Mouse (Mus musculus) kidney, embryonic 14.5 days (tissue): ENCODE results near the gene Ankrd54. TPM values are rescaled to one million over a fixed set of nuclear protein-coding genes. Genes with fewer than 3 reads are reported as not detected.

ENCODE experiments used
- ATAC-seq: fragments of 200-750 bp; cut with Nextera tagmentation; 2 replicates; pipeline ENCODE4 v1.8.0; 2017; ENCODE audit warnings: moderate number of reproducible peaks, mild to moderate bottlenecking, moderate TSS enrichment, moderate library complexity; ENCODE audit not compliant: low FRiP score, low TSS enrichment
- H3K27ac ChIP-seq: fragments of 300-500 bp; sonication (generic); 2 replicates; pipeline ENCODE4 v1.5.1; 2014; ENCODE audit warnings: low read depth, mild to moderate bottlenecking, low read length, moderate library complexity, mixed read lengths
- H3K27me3 ChIP-seq: fragments of 300-500 bp; sonication (generic); 2 replicates; pipeline ENCODE4 v1.6.1; 2014; ENCODE audit warnings: mild to moderate bottlenecking, low read length; ENCODE audit not compliant: control insufficient read depth, insufficient read depth
- H3K36me3 ChIP-seq: fragments of 300-500 bp; sonication (generic); 2 replicates; pipeline ENCODE4 v1.6.1; 2014; ENCODE audit warnings: low read length, mixed read lengths; ENCODE audit not compliant: control insufficient read depth, insufficient read depth
- H3K4me1 ChIP-seq: fragments of 300-500 bp; sonication (generic); 2 replicates; pipeline ENCODE4 v1.6.1; 2014; ENCODE audit warnings: low read length, mixed read lengths; ENCODE audit not compliant: control insufficient read depth, insufficient read depth
- H3K4me2 ChIP-seq: fragments of 300-500 bp; sonication (generic); replicated peaks from 2 replicates; pipeline ENCODE4 v1.6.1; 2014; ENCODE audit warnings: low read depth, mild to moderate bottlenecking, low read length
- H3K4me3 ChIP-seq: fragments of 300-500 bp; sonication (generic); 2 replicates; pipeline ENCODE4 v1.5.1; 2014; ENCODE audit warnings: mild to moderate bottlenecking, low read length
- H3K9ac ChIP-seq: fragments of 300-500 bp; sonication (generic); 2 replicates; pipeline ENCODE4 v1.6.1; 2014; ENCODE audit warnings: low read depth, mild to moderate bottlenecking, low read length, moderate library complexity
- H3K9me3 ChIP-seq: fragments of 300-500 bp; sonication (generic); 2 replicates; pipeline ENCODE4 v1.6.1; 2016; ENCODE audit warnings: low read length; ENCODE audit not compliant: control insufficient read depth
- WGBS: fragments of 180-500 bp; shearing (Covaris S2); extraction: QIAGEN DNeasy Blood & Tissue Kit; methylation state at CpG from one replicate; pipeline ENCODE4 v1.1.7; 2014; 5-methylcytosine and 5-hydroxymethylcytosine counted together
- polyA plus RNA-seq: library from polyadenylated mRNA; unstranded; fragments of >200 nt; fragmentation: Nextera tagmentation; extraction: Ambion mirVana; gene quantifications from 2 replicates; pipeline ENCODE4 v1.2.1, GENCODE M21; 2014

The Ankrd54 gene
- 48.6 and 54.2 TPM in 2 replicates for polyA plus RNA-seq

GRCm38 (mm10) chr15:79062376-79063159 lies at the start of gene Ankrd54:
Gene Ankrd54, minus strand, starts transcription at chr15:79062893.
- peak within 1 kb of the TSS; percentile 88 for H3K9ac ChIP-seq
- peaks cover 27% of the 10 kb centered on the region for H3K36me3 ChIP-seq
- H3K4me3 ChIP-seq: peak within 1 kb of the TSS; percentile 74
- no peaks in the 10 kb centered on the region for H3K9me3 ChIP-seq
- peak within 1 kb of the TSS; percentile 55 for H3K27ac ChIP-seq
- peaks cover 12% of the 10 kb centered on the region for H3K4me1 ChIP-seq
- WGBS: under 1% methylated on average over 71 of the region's 80 CpGs
- ATAC-seq: peak; percentile 100
- peak within 1 kb of the TSS; percentile 54 for H3K4me2 ChIP-seq
- H3K27me3 ChIP-seq: no peaks in the 10 kb centered on the region

DNA sequence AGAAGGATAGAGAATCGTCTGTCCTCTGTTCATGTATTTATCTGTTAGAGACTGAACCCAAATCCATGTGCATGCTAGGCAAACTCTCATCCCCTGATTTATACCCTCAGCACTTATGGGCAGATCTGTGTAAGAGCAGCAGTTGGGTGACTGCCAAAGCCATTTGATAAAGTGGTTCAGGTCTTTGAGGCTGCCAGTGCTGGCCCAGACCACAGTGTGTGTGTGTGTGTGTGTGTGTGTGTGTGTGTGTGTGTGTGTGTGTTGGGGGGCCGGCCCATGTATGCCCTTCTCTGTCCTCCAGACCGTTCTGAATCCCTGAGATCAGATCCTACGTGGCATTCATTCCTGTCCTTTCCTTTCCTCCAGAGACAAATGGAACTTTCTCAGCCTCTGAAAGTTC lies 49.1 kb upstream of the Ankrd54 start:
- no peak for ATAC-seq
- WGBS: 57% methylated on average over 4 of the region's 4 CpGs

DNA sequence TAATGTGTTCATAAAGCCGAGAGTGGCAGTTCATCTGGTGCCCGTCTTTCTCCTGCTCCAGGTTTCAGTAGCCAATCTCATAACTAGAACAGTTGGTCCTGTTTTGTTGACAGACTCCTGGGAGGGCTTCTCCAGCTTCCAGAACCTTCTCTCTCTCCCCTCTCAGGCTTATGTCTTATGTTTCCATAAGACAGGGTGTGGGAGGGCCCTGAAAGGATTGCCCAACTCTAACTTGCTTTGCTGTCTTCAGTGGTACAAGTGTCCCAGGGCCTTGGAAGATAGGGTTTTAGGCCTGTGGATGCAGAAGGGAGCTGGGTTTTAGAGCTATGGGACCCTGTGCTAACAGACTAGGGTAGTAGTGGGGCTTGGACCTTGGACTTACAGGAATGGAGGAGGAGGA lies 47.8 kb upstream of the Ankrd54 start:
- Histone ChIP-seq H3K4me1 (peaks cover 28% of the 10 kb centered on the region), H3K36me3 (peaks cover 13% of the 10 kb centered on the region; the same call in 1 of the 2 replicates), H3K9ac (no peak overlapping the region), H3K27ac (no peak overlapping the region), H3K9me3 (no peaks in the 10 kb centered on the region), H3K4me3 (peak overlapping the region; percentile 89; the same call in 1 of the 2 replicates), H3K27me3 (no peaks in the 10 kb centered on the region), H3K4me2 (peak overlapping the region; percentile 98)
- ATAC-seq: no peak
- 79% methylated on average over 2 of the region's 2 CpGs for WGBS

More for the DNA sequence above, 49.1 kb upstream of the Ankrd54 start:
- Histone ChIP-seq H3K9ac (no peak overlapping the region), H3K27me3 (no peaks in the 10 kb centered on the region), H3K4me3 (no peak overlapping the region), H3K27ac (no peak overlapping the region), H3K36me3 (peaks cover 17% of the 10 kb centered on the region; the same call in 1 of the 2 replicates), H3K4me2 (no peak overlapping the region), H3K4me1 (peaks cover 28% of the 10 kb centered on the region), H3K9me3 (no peaks in the 10 kb centered on the region)

- peak overlapping the region; percentile 89; the same call in 1 of the 2 replicates for H3K9ac ChIP-seq
- no peak for ATAC-seq
- no peaks in the 10 kb centered on the region for H3K27me3 ChIP-seq
- peaks cover 28% of the 10 kb centered on the region for H3K4me1 ChIP-seq
- no peaks in the 10 kb centered on the region for H3K9me3 ChIP-seq
- peak overlapping the region; percentile 89 for H3K4me3 ChIP-seq
- H3K4me2 ChIP-seq: peak overlapping the region; percentile 98
- H3K36me3 ChIP-seq: peaks cover 8% of the 10 kb centered on the region; the same call in 1 of the 2 replicates
- 18% methylated on average over 9 of the region's 9 CpGs for WGBS
- H3K27ac ChIP-seq: no peak overlapping the region
These were observed 47.3 kb upstream of the Ankrd54 start for GRCm38 (mm10) chr15:79110031-79110430.

- Histone ChIP-seq H3K4me3 (peak overlapping the region; percentile 89), H3K4me1 (peaks cover 28% of the 10 kb centered on the region), H3K27me3 (no peaks in the 10 kb centered on the region), H3K27ac (peak overlapping the region; percentile 74), H3K9me3 (no peaks in the 10 kb centered on the region), H3K4me2 (peak overlapping the region; percentile 98), H3K36me3 (peaks cover 5% of the 10 kb centered on the region; the same call in 1 of the 2 replicates), H3K9ac (peak overlapping the region; percentile 89)
- ATAC-seq: peak; percentile 74
- WGBS: under 1% methylated on average over 38 of the region's 46 CpGs
These were observed 46.7 kb upstream of the Ankrd54 start for GRCm38 (mm10) chr15:79109321-79109934.

- H3K27me3 ChIP-seq: no peaks in the 10 kb centered on the region
- no peaks in the 10 kb centered on the region for H3K9me3 ChIP-seq
- ATAC-seq: peak; percentile 81
- peaks cover 28% of the 10 kb centered on the region for H3K4me1 ChIP-seq
- under 1% methylated on average over 57 of the region's 85 CpGs for WGBS
- H3K36me3 ChIP-seq: peaks cover 5% of the 10 kb centered on the region; the same call in 1 of the 2 replicates
- H3K27ac ChIP-seq: peak within 1 kb of the TSS; percentile 74
- H3K4me3 ChIP-seq: peak within 1 kb of the TSS; percentile 89
- peak within 1 kb of the TSS; percentile 89 for H3K9ac ChIP-seq
- peak within 1 kb of the TSS; percentile 98 for H3K4me2 ChIP-seq
These were observed 46.0 kb upstream of the Ankrd54 start, which contains the start of gene Micall1 for GRCm38 (mm10) chr15:79108421-79109320. Gene Micall1, plus strand, starts transcription at chr15:79108898.

DNA sequence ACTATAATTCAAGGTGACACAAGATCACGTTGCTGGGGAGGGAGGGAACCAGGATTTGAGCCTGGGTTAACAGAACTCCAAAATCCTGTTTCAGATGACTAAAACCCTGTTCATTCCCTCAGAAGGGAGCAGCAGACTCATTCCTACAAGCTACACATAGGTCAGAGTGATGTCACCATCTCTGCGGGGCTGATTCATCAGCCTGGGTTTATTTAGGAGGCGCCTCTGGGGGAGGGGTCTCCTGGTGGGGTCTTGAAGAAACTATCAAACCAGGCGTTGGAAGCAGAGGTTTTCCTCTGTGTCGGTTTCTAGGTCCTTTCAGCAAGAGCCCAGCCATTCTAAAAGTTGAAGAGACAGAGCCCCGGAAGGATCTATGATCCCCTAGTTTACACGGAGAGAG lies 45.3 kb upstream of the Ankrd54 start:
- peak overlapping the region; percentile 98 for H3K4me2 ChIP-seq
- WGBS: 19% methylated on average over 7 of the region's 7 CpGs
- H3K4me1 ChIP-seq: peaks cover 28% of the 10 kb centered on the region
- peak overlapping the region; percentile 89 for H3K4me3 ChIP-seq
- H3K27ac ChIP-seq: peak overlapping the region; percentile 74
- no peaks in the 10 kb centered on the region for H3K9me3 ChIP-seq
- ATAC-seq: no peak
- H3K27me3 ChIP-seq: no peaks in the 10 kb centered on the region
- H3K36me3 ChIP-seq: peaks cover 4% of the 10 kb centered on the region; the same call in 1 of the 2 replicates
- H3K9ac ChIP-seq: no peak overlapping the region

DNA sequence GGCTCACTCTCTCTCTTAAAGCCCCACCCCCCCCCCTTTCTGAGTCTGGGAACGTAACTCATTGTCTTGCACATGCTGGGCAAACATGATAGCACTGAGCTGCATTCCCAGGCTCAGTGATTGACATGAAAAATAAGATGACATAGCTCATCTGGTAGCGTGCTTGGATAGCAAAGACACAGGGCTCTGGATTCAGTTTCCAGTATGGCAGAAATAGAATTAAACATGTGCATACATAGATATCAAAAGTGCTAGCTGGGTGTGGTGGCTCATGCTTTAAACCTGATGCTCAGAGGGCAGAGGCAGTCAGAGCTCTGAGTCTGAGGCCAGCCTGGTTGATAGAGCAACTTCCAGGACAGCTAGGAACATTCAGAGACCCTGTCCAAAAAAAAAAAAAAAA lies 43.1 kb upstream of the Ankrd54 start:
- no peak overlapping the region for H3K9ac ChIP-seq
- WGBS: 51% methylated on average over 2 of the region's 2 CpGs
- no peak overlapping the region for H3K27ac ChIP-seq
- no peaks in the 10 kb centered on the region for H3K9me3 ChIP-seq
- no peaks in the 10 kb centered on the region for H3K27me3 ChIP-seq
- no peaks in the 10 kb centered on the region for H3K36me3 ChIP-seq
- H3K4me3 ChIP-seq: no peak overlapping the region
- peaks cover 21% of the 10 kb centered on the region for H3K4me1 ChIP-seq
- no peak for ATAC-seq
- no peak overlapping the region for H3K4me2 ChIP-seq
